Mouse (Mus musculus) liver, adult (tissue): Measurements from ENCODE around the gene Fsip2.

Experiments used
- GATA4 ChIP-seq: IDR thresholded peaks from 2 replicates; pipeline ENCODE4 v1.6.1; 2014; ENCODE audit warnings: mild to moderate bottlenecking, low read length; ENCODE audit not compliant: insufficient replicate concordance

Fsip2 gene

GRCm38 (mm10) chr2:82943472-82943871, at the start of gene Fsip2:
TSS of gene Fsip2 (plus strand) at chr2:82943634.
- no peak for TF ChIP-seq GATA4

GRCm38 (mm10) chr2:82963443-82963842, 20.0 kb downstream of the Fsip2 start:
- no peak for TF ChIP-seq GATA4

- no peak for TF ChIP-seq GATA4
Measured at GRCm38 (mm10) chr2:83025853-83026252, 82.4 kb downstream of the Fsip2 start.

- no peak for TF ChIP-seq GATA4
Measured at GRCm38 (mm10) chr2:83052914-83053690, 109.7 kb downstream of the Fsip2 start.
